Mouse (Mus musculus) heart, embryonic 10.5 days (tissue): ENCODE measurements around the gene Gtf2h4. TPM values are rescaled to one million over a fixed set of nuclear protein-coding genes. Genes with fewer than 3 reads are reported as not detected.

Experiments used
- DNase-seq: peaks from one replicate; pipeline ENCODE4 v3.0.0-alpha.2; 2017; ENCODE audit warnings: low spot score
- H3K27ac ChIP-seq: fragments of 300-500 bp; sonication (generic); 2 replicates; pipeline ENCODE4 v1.5.1; 2016; ENCODE audit warnings: mild to moderate bottlenecking
- H3K27me3 ChIP-seq: fragments of 300-500 bp; sonication (generic); 2 replicates; pipeline ENCODE4 v1.6.1; 2016; ENCODE audit warnings: mild to moderate bottlenecking; ENCODE audit not compliant: poor library complexity, insufficient read depth, severe bottlenecking
- H3K36me3 ChIP-seq: fragments of 300-500 bp; sonication (generic); 2 replicates; pipeline ENCODE4 v1.6.1; 2016; ENCODE audit warnings: mild to moderate bottlenecking, moderate library complexity
- H3K4me1 ChIP-seq: fragments of 300-500 bp; sonication (generic); 2 replicates; pipeline ENCODE4 v1.6.1; 2016; ENCODE audit warnings: mild to moderate bottlenecking
- H3K4me3 ChIP-seq: fragments of 300-500 bp; sonication (generic); 2 replicates; pipeline ENCODE4 v1.5.1; 2016; ENCODE audit warnings: mild to moderate bottlenecking, moderate library complexity
- H3K9me3 ChIP-seq: fragments of 300-500 bp; sonication (generic); 2 replicates; pipeline ENCODE4 v1.6.1; 2016; ENCODE audit warnings: mild to moderate bottlenecking, moderate library complexity
- WGBS: fragments of 180-500 bp; shearing (Covaris S2); methylation state at CpG from one replicate; pipeline ENCODE4 v1.1.7; 2016; 5-methylcytosine and 5-hydroxymethylcytosine counted together
- polyA plus RNA-seq: library from polyadenylated mRNA; unstranded; fragments of >200 nt; fragmentation: Nextera tagmentation; extraction: Ambion mirVana; gene quantifications from 2 replicates; pipeline ENCODE4 v1.2.1, GENCODE M21; 2016

Gene Gtf2h4
- polyA plus RNA-seq, 1 experiment from 2014 or later = 43.5 TPM

DNA sequence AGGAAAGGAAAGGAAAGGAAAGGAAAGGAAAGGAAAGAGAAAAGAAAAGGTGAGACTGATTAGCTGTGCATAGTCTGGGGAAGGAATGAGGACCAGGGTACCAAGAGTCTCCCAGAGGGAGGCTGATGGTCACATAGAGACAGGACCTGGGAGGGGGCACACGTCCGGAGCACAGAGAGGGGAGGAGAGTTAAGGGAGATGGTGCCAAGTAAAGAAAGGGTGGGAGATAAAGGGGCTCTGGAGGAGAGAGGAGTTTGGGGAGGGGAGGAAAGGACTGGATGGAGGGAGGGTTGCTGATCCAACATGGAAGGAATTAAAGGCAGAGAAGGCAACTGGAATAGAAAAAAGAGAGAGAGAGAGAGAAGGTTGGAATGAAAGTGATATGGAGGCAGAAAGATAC lies 29.5 kb upstream of the Gtf2h4 start:
- Histone ChIP-seq H3K36me3 (peaks cover 8% of the 10 kb centered on the region; the same call in 1 of the 2 replicates), H3K9me3 (no peaks in the 10 kb centered on the region), H3K4me1 (peaks cover 70% of the 10 kb centered on the region), H3K4me3 (peak overlapping the region; percentile 87), H3K27ac (peak overlapping the region; percentile 96), H3K27me3 (peaks cover 41% of the 10 kb centered on the region)
- WGBS = 5% methylated on average over 2 of the region's 2 CpGs
- no peak for DNase-seq

DNA sequence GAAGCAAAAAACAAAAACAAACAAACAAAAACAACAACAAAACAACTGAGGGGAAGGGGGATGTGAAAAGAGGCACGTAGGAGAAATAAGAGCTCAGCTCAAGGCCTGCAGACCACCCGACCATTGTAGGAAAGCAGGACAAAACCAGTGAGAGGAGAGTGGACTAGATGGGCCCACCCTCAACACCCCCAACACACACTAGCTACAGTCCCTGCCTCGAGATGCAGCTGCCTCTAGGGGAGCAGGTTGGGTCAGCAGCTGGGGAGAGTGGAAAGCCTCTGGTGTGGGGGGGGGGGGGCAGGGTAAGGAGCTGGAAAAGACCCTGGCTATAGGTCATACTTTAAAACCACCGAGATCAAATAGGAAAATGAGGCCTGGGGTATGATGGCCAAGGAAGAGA lies 29.1 kb upstream of the Gtf2h4 start:
- H3K36me3 ChIP-seq = peaks cover 8% of the 10 kb centered on the region; the same call in 1 of the 2 replicates
- H3K4me1 ChIP-seq = peaks cover 73% of the 10 kb centered on the region
- no peaks in the 10 kb centered on the region for H3K9me3 ChIP-seq
- H3K27ac ChIP-seq = peak overlapping the region; percentile 96
- H3K27me3 ChIP-seq = peaks cover 46% of the 10 kb centered on the region
- peak overlapping the region; percentile 87 for H3K4me3 ChIP-seq
- WGBS = 14% methylated on average over 4 of the region's 4 CpGs
- no peak for DNase-seq

DNA sequence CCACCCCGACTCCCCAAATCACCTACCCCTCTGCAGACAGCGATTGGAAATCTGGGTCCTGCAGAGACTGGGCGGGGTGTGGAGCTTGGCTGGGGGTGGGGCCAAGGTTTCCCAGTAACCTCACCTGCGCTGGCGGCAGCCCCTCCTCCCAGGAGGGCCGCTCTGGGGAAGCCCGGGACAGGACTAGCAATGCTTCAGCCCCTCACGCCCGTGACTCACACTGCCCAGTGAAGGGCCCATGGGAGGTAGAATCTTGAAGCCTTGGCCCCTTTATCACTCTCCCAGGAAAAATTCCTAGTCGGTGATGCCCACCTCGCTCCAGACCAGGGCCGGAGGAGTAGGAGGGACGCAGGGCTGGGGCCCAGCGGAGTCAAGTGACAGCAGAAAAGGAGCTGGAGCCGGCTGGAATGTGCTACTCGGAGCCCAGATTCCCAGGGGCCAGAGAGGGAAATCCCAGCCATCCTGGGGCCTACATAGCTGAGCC lies 28.5 kb upstream of the Gtf2h4 start:
- no peak for DNase-seq
- Histone ChIP-seq H3K27me3 (peaks cover 52% of the 10 kb centered on the region), H3K27ac (peak overlapping the region; percentile 96), H3K4me3 (peak overlapping the region; percentile 87), H3K36me3 (peaks cover 8% of the 10 kb centered on the region; the same call in 1 of the 2 replicates), H3K4me1 (peaks cover 79% of the 10 kb centered on the region), H3K9me3 (no peaks in the 10 kb centered on the region)
- WGBS = 2% methylated on average over 16 of the region's 16 CpGs

DNA sequence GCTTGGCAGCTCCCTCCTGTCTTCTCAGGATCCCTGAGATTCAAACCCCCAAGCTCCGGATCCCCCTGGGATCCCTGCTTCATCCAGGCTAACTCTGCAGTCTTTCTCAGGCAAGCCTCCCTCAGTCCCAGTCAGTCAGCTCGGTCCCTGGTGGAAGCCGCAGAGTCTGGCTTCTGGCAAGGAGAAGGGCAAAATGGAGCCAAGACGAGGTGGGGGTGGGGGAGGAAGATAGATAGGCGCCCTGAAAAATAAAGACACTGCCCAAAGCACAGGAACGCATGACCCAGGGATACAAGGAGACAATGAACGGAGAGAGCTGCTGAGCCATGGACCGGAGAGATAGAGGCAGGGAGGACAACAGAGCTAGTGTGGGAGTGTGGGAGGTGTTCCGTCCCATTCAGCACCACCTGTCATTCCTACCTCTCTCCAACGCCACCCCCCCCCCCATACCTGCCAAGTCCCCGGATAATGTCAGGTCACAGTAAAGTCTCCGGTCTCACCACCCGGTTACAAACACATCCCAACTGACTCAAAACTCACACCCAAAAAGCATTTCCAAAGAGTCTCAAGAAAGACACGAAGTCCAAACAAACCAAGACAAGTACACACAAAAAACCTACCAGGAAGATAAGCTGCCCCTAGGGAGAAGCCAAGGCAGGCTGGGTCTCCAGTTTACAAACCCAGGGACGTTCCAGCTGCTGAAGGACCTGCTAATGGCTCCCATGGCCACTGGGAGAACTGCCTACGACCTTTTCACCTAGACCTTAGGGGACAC lies 27.9 kb upstream of the Gtf2h4 start:
- Histone ChIP-seq H3K4me3 (peak overlapping the region; percentile 87), H3K36me3 (peaks cover 8% of the 10 kb centered on the region; the same call in 1 of the 2 replicates), H3K27me3 (peaks cover 52% of the 10 kb centered on the region), H3K9me3 (no peaks in the 10 kb centered on the region), H3K4me1 (peaks cover 78% of the 10 kb centered on the region), H3K27ac (peak overlapping the region; percentile 96)
- no peak for DNase-seq
- under 1% methylated on average over 16 of the region's 16 CpGs for WGBS

DNA sequence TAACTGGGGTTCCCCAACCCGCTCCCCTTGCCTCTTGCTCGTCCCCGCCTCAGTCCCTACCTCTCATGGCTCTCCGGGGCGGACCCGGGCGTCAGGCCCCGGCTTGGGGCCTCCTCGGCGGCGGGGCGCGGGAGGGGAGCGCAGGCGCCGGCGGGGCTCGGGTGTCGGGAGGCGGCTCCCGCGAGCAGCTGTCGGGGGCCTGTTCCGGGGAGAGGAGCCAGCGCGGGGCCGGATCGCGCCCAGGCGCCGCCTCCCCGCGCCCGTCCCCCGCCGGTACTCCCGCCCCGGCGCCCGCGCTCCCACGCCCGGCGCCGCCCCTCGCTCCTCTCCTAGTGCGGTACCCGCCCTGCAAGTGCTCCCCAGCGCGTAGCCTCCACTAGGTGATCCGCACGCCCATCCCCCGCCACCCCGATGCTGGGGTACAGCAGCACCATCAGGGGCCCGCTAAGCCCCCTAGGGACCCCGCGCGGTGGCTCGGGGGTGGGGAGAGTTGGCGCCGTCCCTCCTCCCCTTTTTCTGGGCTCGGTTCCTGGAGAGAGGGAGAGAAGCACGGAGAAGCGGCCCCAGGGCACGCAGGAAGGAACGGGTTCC lies 26.9 kb upstream of the Gtf2h4 start:
- peak overlapping the region; percentile 87 for H3K4me3 ChIP-seq
- 1% methylated on average over 53 of the region's 66 CpGs for WGBS
- H3K36me3 ChIP-seq = peaks cover 15% of the 10 kb centered on the region
- no peaks in the 10 kb centered on the region; the same call in 1 of the 2 replicates for H3K9me3 ChIP-seq
- peak overlapping the region; percentile 96 for H3K27ac ChIP-seq
- peaks cover 52% of the 10 kb centered on the region for H3K27me3 ChIP-seq
- peaks cover 69% of the 10 kb centered on the region for H3K4me1 ChIP-seq
- no peak for DNase-seq

DNA sequence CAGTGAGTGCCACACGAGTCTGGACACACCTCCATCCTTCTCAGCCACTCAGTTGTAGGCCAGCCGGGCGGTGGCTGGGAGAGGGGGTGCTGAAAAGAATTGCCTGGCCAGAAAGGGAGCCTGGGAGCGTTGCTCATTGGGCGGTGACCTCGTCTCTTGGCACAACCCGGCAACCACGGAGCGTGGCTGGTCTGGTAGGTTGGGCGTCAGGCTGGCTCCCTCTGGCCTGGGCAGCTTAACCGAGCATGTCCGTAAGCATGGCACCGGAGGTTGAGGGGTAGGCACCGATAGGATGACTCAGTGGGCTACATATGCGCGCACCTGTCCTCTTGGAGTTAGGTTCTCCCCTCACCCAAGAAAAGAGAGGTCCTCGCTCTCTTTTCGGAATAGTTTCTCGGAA lies 26.4 kb upstream of the Gtf2h4 start:
- Histone ChIP-seq H3K27ac (peak overlapping the region; percentile 96), H3K36me3 (peaks cover 20% of the 10 kb centered on the region), H3K4me1 (peaks cover 66% of the 10 kb centered on the region), H3K4me3 (peak overlapping the region; percentile 87), H3K9me3 (no peaks in the 10 kb centered on the region; the same call in 1 of the 2 replicates), H3K27me3 (peaks cover 52% of the 10 kb centered on the region)
- no peak for DNase-seq
- 2% methylated on average over 19 of the region's 19 CpGs for WGBS

DNA sequence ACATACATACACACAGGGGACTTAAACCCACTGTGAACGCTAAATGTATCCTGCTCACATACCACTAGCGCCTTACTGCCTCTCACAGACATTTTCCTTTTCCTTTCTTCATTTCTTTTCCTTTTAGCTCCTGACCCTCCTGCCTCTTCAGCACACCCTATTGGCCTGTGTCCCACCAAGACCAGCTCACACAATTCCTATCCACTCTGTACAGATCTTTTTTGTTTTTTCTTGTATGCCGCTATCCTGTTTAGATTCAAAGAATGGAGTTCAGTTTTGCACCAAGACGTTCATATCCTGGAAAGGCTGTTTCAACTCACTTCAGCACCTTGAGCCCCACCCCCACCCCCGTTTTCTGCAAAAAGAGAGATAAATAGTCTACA lies 25.0 kb upstream of the Gtf2h4 start:
- H3K36me3 ChIP-seq = peaks cover 25% of the 10 kb centered on the region
- H3K4me1 ChIP-seq = peaks cover 51% of the 10 kb centered on the region
- peak overlapping the region; percentile 56 for H3K4me3 ChIP-seq
- H3K27me3 ChIP-seq = peaks cover 45% of the 10 kb centered on the region
- no peak for DNase-seq
- peak overlapping the region; percentile 89 for H3K27ac ChIP-seq
- H3K9me3 ChIP-seq = no peaks in the 10 kb centered on the region; the same call in 1 of the 2 replicates
- 21% methylated on average over 5 of the region's 5 CpGs for WGBS

DNA sequence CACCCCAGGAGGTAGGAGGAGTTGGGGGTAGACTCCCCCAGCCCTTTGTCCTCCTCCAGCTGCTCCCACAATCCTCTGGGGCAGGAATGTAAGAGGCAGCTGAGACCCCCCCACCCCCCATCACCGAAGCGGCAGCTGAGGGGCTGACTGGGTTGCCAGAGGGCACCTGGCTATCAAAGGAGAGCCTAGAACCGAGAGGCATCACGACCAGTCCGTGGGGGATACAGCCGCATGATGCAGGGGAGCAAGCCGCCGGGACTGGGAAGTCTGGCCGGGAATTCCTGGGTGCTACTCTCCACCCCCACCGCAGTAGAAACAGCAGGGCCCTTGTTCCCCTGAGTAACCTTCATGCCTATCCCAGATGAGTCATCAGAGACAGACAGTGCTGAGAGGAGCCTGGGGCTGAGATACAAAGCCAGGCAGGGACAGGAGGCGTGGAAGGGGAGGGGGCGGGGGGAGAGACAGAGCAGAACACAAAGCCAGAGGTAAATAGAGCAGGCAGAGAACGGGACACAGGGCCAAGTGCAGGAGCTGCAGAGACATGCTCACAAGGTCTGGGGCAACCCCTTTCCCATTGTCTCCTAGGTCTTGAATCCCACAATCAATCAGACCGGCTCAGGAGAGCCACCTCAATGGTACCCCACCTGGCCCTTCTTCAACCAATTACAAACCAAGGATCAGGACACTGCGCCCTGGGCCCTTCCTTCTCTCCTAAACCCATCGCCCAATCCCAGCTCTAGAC lies 24.4 kb upstream of the Gtf2h4 start:
- Histone ChIP-seq H3K27ac (peak overlapping the region; percentile 89), H3K4me1 (peaks cover 48% of the 10 kb centered on the region)
- no peak for DNase-seq

DNA sequence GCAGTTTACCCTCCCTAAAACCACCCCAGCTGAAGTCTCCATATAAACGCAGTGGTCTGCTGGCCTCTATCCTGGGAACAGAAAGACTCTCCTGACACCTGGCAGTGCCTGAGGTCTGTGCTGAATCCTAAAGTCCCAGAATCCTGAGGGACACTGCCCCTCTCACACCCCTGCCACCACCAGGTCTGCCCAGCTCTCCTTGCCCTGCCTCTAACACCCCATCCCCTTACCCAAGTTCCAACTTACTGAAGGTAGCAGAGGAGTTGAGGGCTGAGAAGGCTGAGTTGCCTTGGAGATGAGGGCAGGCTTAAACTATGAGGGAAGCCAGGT lies 23.9 kb upstream of the Gtf2h4 start:
- Histone ChIP-seq H3K4me1 (peaks cover 42% of the 10 kb centered on the region), H3K27me3 (peaks cover 40% of the 10 kb centered on the region), H3K27ac (peak overlapping the region; percentile 89), H3K9me3 (no peaks in the 10 kb centered on the region; the same call in 1 of the 2 replicates), H3K4me3 (peak overlapping the region; percentile 56), H3K36me3 (peaks cover 36% of the 10 kb centered on the region)
- DNase-seq = no peak
- 14% methylated on average over 1 of the region's 1 CpGs for WGBS

More for the DNA sequence above, 24.4 kb upstream of the Gtf2h4 start:
- WGBS = 3% methylated on average over 16 of the region's 16 CpGs
- H3K27me3 ChIP-seq = peaks cover 44% of the 10 kb centered on the region
- peaks cover 30% of the 10 kb centered on the region for H3K36me3 ChIP-seq
- H3K4me3 ChIP-seq = peak overlapping the region; percentile 56
- H3K9me3 ChIP-seq = no peaks in the 10 kb centered on the region; the same call in 1 of the 2 replicates

DNA sequence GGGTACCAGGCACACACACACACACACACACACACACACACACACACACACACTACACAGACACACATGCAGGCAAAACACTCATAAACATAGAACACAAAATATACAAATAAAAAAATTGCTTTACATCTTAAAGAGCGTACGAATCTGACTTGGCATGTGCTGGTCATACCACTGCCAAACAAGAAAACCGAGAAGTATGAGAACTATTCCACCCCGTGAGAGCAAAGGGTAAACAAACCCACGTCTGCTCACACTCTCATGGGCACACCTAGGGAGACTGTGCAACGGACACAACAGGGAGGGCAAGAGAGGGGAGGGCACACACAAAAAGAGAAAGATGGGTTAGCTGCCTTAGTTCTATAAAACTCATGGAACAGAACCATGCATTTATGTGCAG lies 23.2 kb upstream of the Gtf2h4 start:
- Histone ChIP-seq H3K27me3 (peaks cover 33% of the 10 kb centered on the region), H3K4me1 (peaks cover 37% of the 10 kb centered on the region), H3K27ac (peak overlapping the region; percentile 89; the same call in 1 of the 2 replicates), H3K9me3 (no peaks in the 10 kb centered on the region; the same call in 1 of the 2 replicates), H3K4me3 (0 out of 2 replicates have a peak overlapping the region, but pooled peaks have one; percentile 5), H3K36me3 (peaks cover 43% of the 10 kb centered on the region)
- 66% methylated on average over 6 of the region's 6 CpGs for WGBS
- no peak for DNase-seq

DNA sequence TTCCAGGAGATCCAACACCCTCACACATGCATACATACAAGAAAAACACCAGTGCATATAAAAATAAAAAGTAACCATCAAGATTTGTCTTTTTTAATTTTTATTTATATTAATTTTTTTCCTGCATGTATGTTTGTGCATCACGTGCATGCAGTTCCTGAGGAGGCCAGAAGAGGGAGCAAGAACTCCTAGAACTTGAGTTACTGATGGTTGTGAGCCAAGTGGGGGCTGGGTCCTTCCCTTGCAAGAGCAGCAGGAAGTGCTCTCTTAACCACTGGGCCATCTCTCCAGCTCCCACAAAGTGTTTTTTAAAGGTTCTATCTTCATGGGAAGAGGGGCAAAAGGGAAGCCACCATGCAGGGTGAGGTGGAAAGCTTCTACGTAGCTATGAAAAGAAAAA lies 21.8 kb upstream of the Gtf2h4 start:
- no peak for DNase-seq
- H3K9me3 ChIP-seq = no peaks in the 10 kb centered on the region; the same call in 1 of the 2 replicates
- 93% methylated on average over 2 of the region's 2 CpGs for WGBS
- H3K27me3 ChIP-seq = peaks cover 22% of the 10 kb centered on the region
- H3K36me3 ChIP-seq = peaks cover 57% of the 10 kb centered on the region
- peaks cover 34% of the 10 kb centered on the region for H3K4me1 ChIP-seq
- no peak overlapping the region for H3K27ac ChIP-seq
- no peak overlapping the region for H3K4me3 ChIP-seq

DNA sequence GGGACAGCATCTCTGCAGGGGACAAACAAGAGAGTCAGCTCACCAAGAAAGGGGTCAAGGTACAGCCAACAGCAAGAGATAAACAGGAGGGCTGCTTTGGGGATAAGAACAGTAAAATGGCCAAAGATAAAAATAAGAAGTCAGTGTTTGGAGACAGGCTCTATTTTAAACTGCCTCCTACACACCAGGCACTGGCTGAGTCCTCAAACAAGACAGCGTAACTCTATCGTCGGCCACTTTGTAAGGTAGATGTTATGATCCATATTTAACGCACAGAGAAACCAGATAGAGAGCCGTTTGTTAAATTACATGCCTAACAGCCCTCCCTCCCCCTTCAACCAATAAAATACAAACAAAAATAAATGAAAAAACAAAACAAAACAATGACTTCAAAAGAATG lies 20.4 kb upstream of the Gtf2h4 start:
- H3K9me3 ChIP-seq = no peaks in the 10 kb centered on the region; the same call in 1 of the 2 replicates
- H3K4me3 ChIP-seq = no peak overlapping the region
- H3K4me1 ChIP-seq = peaks cover 24% of the 10 kb centered on the region
- H3K27ac ChIP-seq = no peak overlapping the region
- DNase-seq = no peak
- peaks cover 63% of the 10 kb centered on the region for H3K36me3 ChIP-seq
- WGBS = 85% methylated on average over 5 of the region's 5 CpGs
- H3K27me3 ChIP-seq = peaks cover 11% of the 10 kb centered on the region; the same call in 1 of the 2 replicates
